Mouse (Mus musculus): Measurements from ENCODE around the gene Trim65.

DNA sequence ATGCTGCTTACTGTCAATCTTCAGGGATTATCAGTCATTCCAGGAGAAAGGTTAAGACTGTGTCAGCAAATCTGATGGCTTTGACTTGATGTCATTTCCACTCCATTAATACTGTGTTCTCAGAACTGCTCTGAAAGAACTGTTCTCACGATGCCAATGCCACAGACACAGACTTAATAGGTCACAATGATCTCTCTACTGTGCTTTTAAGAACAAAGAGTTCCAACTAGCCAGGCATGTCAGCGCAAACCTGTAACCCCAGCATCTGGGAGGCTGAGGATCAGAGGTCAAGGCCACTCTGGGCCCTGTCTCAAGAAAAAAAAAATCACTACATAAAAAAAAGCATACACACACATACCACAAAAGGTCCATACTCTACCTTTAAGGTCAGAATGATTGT, 41.0 kb upstream of the Trim65 start:
- TF ChIP-seq CTCF (IDR thresholded peaks at IDR 0.05; ENCODE audit: insufficient read depth, low read length) (no peak), POLR2A (IDR thresholded peaks at IDR 0.05; ENCODE audit: borderline replicate concordance, extremely low read depth, low read depth, low read length) (no peak)

Data from lung, adult 2 months (tissue).